Mouse (Mus musculus) C2C12 (cell line): Measurements from ENCODE around the gene Fndc5. TPM values are rescaled to one million over a fixed set of nuclear protein-coding genes. Genes with fewer than 3 reads are reported as not detected.

Experiments
- H3K27me3 ChIP-seq: one replicate; pipeline ENCODE4 v1.6.1; 2011; ENCODE audit not compliant: control insufficient read depth, insufficient read depth, insufficient read length
- H3K36me3 ChIP-seq: one replicate; pipeline ENCODE4 v1.6.1; 2011; ENCODE audit not compliant: control insufficient read depth, insufficient read depth
- H3K4me3 ChIP-seq: one replicate; pipeline ENCODE4 v1.5.1; 2011; ENCODE audit warnings: mild to moderate bottlenecking, control low read depth; ENCODE audit not compliant: poor library complexity, insufficient read depth, severe bottlenecking
- H3K79me2 ChIP-seq: one replicate; pipeline ENCODE4 v1.6.1; 2011; ENCODE audit not compliant: control insufficient read depth, insufficient read depth
- H3K79me3 ChIP-seq: one replicate; pipeline ENCODE4 v1.6.1; 2011; ENCODE audit warnings: low read depth, control low read depth
- H3ac ChIP-seq: one replicate; pipeline ENCODE3; 2011; ENCODE audit warnings: low read depth; ENCODE audit not compliant: control insufficient read depth, insufficient read length
- CEBPB ChIP-seq: IDR thresholded peaks from one replicate; pipeline ENCODE4 v1.6.1; 2011; ENCODE audit warnings: low read depth, mild to moderate bottlenecking, control low read depth, moderate library complexity
- CTCF ChIP-seq: IDR thresholded peaks from one replicate; pipeline ENCODE4 v1.5.1; 2011; ENCODE audit not compliant: control insufficient read depth, insufficient read depth, insufficient read length
- FOSL1 ChIP-seq: IDR thresholded peaks from one replicate; pipeline ENCODE4 v1.8.0; 2011; ENCODE audit warnings: mild to moderate bottlenecking, low read length; ENCODE audit not compliant: poor library complexity, insufficient read depth, severe bottlenecking
- MAX ChIP-seq: IDR thresholded peaks from one replicate; pipeline ENCODE4 v1.6.1; 2011; ENCODE audit warnings: mild to moderate bottlenecking, control low read depth
- MYOD1 ChIP-seq: IDR thresholded peaks from one replicate; pipeline ENCODE4 v1.6.1; 2011; ENCODE audit warnings: low read depth; ENCODE audit not compliant: control insufficient read depth, insufficient read length
- MYOG ChIP-seq: IDR thresholded peaks from one replicate; pipeline ENCODE4 v1.6.1; 2011; ENCODE audit not compliant: control insufficient read depth, insufficient read length; ENCODE audit errors: extremely low read depth
- USF1 ChIP-seq: IDR thresholded peaks from one replicate; pipeline ENCODE4 v1.6.1; 2011; ENCODE audit warnings: low read depth, mild to moderate bottlenecking, control low read depth, moderate library complexity
- polyA plus RNA-seq: library from polyadenylated mRNA; unstranded; fragments of >200 nt; fragmentation: generic; extraction: Trizol; gene quantifications from one replicate; pipeline ENCODE4 v1.2.1, GENCODE M21; 2012; ENCODE audit warnings: missing spikeins

The Fndc5 gene
- polyA plus RNA-seq, 1 experiment = 0.14 TPM

GRCm38 (mm10) chr4:129136189-129136578, 615 bp upstream of the Fndc5 start:
- Histone ChIP-seq H3K79me3 (no peaks in the 10 kb centered on the region), H3K36me3 (no peaks in the 10 kb centered on the region), H3K27me3 (peaks cover 13% of the 10 kb centered on the region), H3K4me3 (no peak overlapping the region), H3K79me2 (no peaks in the 10 kb centered on the region), H3ac (no peak overlapping the region)
- TF ChIP-seq MAX = no peak
- no peak for TF ChIP-seq FOSL1
- no peak for TF ChIP-seq MYOG

GRCm38 (mm10) chr4:129137392-129138321, 858 bp downstream of the Fndc5 start:
- Histone ChIP-seq H3K4me3 (no peak overlapping the region), H3K79me3 (no peaks in the 10 kb centered on the region), H3ac (no peak overlapping the region), H3K79me2 (no peaks in the 10 kb centered on the region), H3K27me3 (peaks cover 9% of the 10 kb centered on the region), H3K36me3 (no peaks in the 10 kb centered on the region)
- no peak for TF ChIP-seq CTCF

- no peaks in the 10 kb centered on the region for H3K79me2 ChIP-seq
- no peaks in the 10 kb centered on the region for H3K36me3 ChIP-seq
- no peak overlapping the region for H3ac ChIP-seq
- H3K79me3 ChIP-seq = no peaks in the 10 kb centered on the region
- H3K4me3 ChIP-seq = no peak overlapping the region
- TF ChIP-seq MYOD1 (peak; percentile 73), USF1 (no peak), MYOG (no peak)
- H3K27me3 ChIP-seq = peaks cover 9% of the 10 kb centered on the region
These were observed 2.8 kb downstream of the Fndc5 start for GRCm38 (mm10) chr4:129139642-129140041.

- no peaks in the 10 kb centered on the region for H3K79me2 ChIP-seq
- H3K36me3 ChIP-seq = peaks cover 3% of the 10 kb centered on the region
- TF ChIP-seq MYOG (no peak), MYOD1 (no peak), FOSL1 (no peak), USF1 (no peak), CEBPB (no peak), MAX (no peak), CTCF (no peak)
- H3ac ChIP-seq = no peak overlapping the region
- peaks cover 7% of the 10 kb centered on the region for H3K27me3 ChIP-seq
- no peak overlapping the region for H3K4me3 ChIP-seq
- H3K79me3 ChIP-seq = no peaks in the 10 kb centered on the region
These were observed 4.0 kb downstream of the Fndc5 start for GRCm38 (mm10) chr4:129140808-129141207.

DNA sequence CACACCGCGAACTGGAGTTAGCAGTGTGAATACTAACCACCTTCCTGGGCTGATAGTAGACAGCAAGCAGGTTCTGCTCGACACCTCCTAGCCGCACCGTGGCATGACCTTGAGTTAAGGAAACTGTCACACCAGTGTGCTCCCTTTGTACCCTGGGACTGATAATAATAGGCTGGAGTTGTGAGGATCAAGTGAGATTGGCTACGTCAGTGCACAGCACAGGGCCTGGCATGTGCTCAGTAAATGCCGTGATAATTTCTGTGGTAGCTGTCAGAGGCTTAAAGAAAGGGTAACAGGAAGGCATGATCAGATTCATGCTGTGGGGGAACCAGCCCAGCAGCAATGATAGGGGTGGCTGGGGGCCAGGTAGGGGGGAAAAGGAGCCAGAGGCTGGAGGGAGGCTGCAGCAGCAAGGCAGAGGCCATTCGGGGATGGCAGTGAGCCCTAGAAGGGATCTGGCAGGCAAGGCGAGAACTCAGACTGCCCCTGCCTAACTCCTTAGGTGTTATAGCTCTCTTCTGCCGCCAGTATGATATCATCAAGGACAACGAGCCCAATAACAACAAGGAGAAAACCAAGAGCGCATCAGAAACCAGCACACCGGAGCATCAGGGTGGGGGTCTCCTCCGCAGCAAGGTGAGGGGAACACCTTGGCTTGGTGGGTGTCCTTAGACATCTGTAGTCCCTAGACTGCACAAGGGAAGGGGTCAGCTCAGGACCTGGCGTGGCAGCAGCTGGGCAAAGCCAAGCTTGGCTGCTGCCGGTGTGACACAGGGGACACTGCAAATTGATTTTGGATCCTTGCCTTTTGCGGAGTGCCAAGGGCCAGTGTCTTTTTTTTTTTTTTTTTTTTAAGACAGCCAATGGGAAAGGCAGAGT, 5.0 kb downstream of the Fndc5 start:
- peaks cover 4% of the 10 kb centered on the region for H3K36me3 ChIP-seq

More for the DNA sequence above, 5.0 kb downstream of the Fndc5 start:
- Histone ChIP-seq H3K4me3 (no peak overlapping the region), H3K79me3 (no peaks in the 10 kb centered on the region), H3ac (no peak overlapping the region), H3K79me2 (no peaks in the 10 kb centered on the region), H3K27me3 (peaks cover 4% of the 10 kb centered on the region)
- TF ChIP-seq MYOG = no peak
- no peak for TF ChIP-seq MYOD1
- no peak for TF ChIP-seq MAX
- no peak for TF ChIP-seq USF1
- no peak for TF ChIP-seq CEBPB
- TF ChIP-seq CTCF = no peak
- no peak for TF ChIP-seq FOSL1
